Mouse (Mus musculus): ENCODE results near the gene Lin7b. TPM values are rescaled to one million over a fixed set of nuclear protein-coding genes. Genes with fewer than 3 reads are reported as not detected.

The Lin7b gene
- total RNA-seq, 2 experiments from 2014 or later: 1.3 to 1.7 TPM

GRCm38 (mm10) chr7:45356087-45356486 lies 14.3 kb downstream of the Lin7b start:
- intact Hi-C loops (cut with DNase I): no loop called here
- no peak for DNase-seq

GRCm38 (mm10) chr7:45355318-45356020 lies 14.9 kb downstream of the Lin7b start:
- intact Hi-C loops (cut with DNase I): no loop called here
- DNase-seq: no peak

GRCm38 (mm10) chr7:45353041-45353440 lies 17.3 kb downstream of the Lin7b start:
- intact Hi-C loops (cut with DNase I): no loop called here
- DNase-seq: no peak

GRCm38 (mm10) chr7:45346905-45347304 lies 23.5 kb downstream of the Lin7b start:
- intact Hi-C loops (cut with DNase I): no loop called here
- DNase-seq: no peak

GRCm38 (mm10) chr7:45343543-45343942 lies 26.8 kb downstream of the Lin7b start:
- intact Hi-C loops (cut with DNase I): no loop called here
- no peak for DNase-seq

- intact Hi-C loops (cut with DNase I): no loop called here
- no peak for DNase-seq
Measured at GRCm38 (mm10) chr7:45342081-45342480, 28.3 kb downstream of the Lin7b start.

- peak; percentile 64 to 70 for DNase-seq
- intact Hi-C loops (cut with DNase I): loop anchor here (2.0 kb wide), 1 partner anchor 33 kb away; no protein-coding TSS in a partner anchor
Measured at GRCm38 (mm10) chr7:45341303-45341702, 29.1 kb downstream of the Lin7b start.

- intact Hi-C loops (cut with DNase I): loop anchor here (2.0 kb wide), 1 partner anchor 32 kb away; no protein-coding TSS in a partner anchor
- DNase-seq: peak; percentile 34 to 35
Measured at GRCm38 (mm10) chr7:45340669-45341068, 29.7 kb downstream of the Lin7b start.

- intact Hi-C loops (cut with DNase I): loop anchor here (2.0 kb wide), 1 partner anchor 31 kb away; no protein-coding TSS in a partner anchor
- peak in 1 of 2 experiments; percentile 10 for DNase-seq
Measured at GRCm38 (mm10) chr7:45340066-45340442, 30.3 kb downstream of the Lin7b start.

- intact Hi-C loops (cut with DNase I): loop anchor here (2.0 kb wide), 1 partner anchor 31 kb away; no protein-coding TSS in a partner anchor
- peak; percentile 61 to 73 for DNase-seq
Measured at GRCm38 (mm10) chr7:45339410-45340065, 30.8 kb downstream of the Lin7b start.

GRCm38 (mm10) chr7:45338161-45338911 lies 32.0 kb downstream of the Lin7b start:
- intact Hi-C loops (cut with DNase I): no loop called here
- no peak for DNase-seq

- no peak for DNase-seq
- intact Hi-C loops (cut with DNase I): no loop called here
Measured at GRCm38 (mm10) chr7:45337469-45337868, 32.9 kb downstream of the Lin7b start.

GRCm38 (mm10) chr7:45336319-45336718 lies 34.1 kb downstream of the Lin7b start:
- intact Hi-C loops (cut with DNase I): no loop called here
- DNase-seq: no peak

GRCm38 (mm10) chr7:45335056-45335455 lies 35.3 kb downstream of the Lin7b start, which contains the start of gene Hrc:
TSS of gene Hrc (plus strand) at chr7:45335290.
- DNase-seq: peak in 1 of 2 experiments; percentile 52

GRCm38 (mm10) chr7:45334605-45335004 lies 35.8 kb downstream of the Lin7b start:
- no peak for DNase-seq
- intact Hi-C loops (cut with DNase I): no loop called here

More at GRCm38 (mm10) chr7:45335056-45335455, 35.3 kb downstream of the Lin7b start, which contains the start of gene Hrc:
- intact Hi-C loops (cut with DNase I): no loop called here

GRCm38 (mm10) chr7:45333431-45333982 lies 36.9 kb downstream of the Lin7b start, which contains the start of gene Trpm4:
TSS of gene Trpm4 (minus strand) at chr7:45333780.
- peak; percentile 91 to 92 for DNase-seq
- intact Hi-C loops (cut with DNase I): loop anchor here (2.0 kb wide), 1 partner anchor 35 kb away; no protein-coding TSS in a partner anchor

- intact Hi-C loops (cut with DNase I): loop anchor here (2.0 kb wide), 1 partner anchor 36 kb away; no protein-coding TSS in a partner anchor
- DNase-seq: peak in 1 of 2 experiments; percentile 51
Measured at GRCm38 (mm10) chr7:45332685-45333425, 37.5 kb downstream of the Lin7b start.

GRCm38 (mm10) chr7:45331502-45331901 lies 38.9 kb downstream of the Lin7b start:
- DNase-seq: no peak
- intact Hi-C loops (cut with DNase I): no loop called here

- intact Hi-C loops (cut with DNase I): no loop called here
- no peak for DNase-seq
Measured at GRCm38 (mm10) chr7:45328841-45329475, 41.4 kb downstream of the Lin7b start.
